Mouse (Mus musculus) CH12.LX (cell line): Measurements from ENCODE around the gene Hist1h2ap.
"Not testable (repeated sequence)": the region's sequence is repeated elsewhere in the genome, so short reads cannot be mapped to it uniquely, and the experiment has no call there.

Experiments used
- CTCF ChIP-seq, 2 experiments: IDR thresholded peaks in 1 of 2; conservative IDR thresholded peaks in 1 of 2; 2 replicates each; pipeline ENCODE4 v1.5.1; 2011 to 2012; ENCODE audit warnings: low read depth in 2 of 2, low read length in 2 of 2, improper control_type of control experiment in 1 of 2, inconsistent platforms in 1 of 2, mild to moderate bottlenecking in 1 of 2, moderate library complexity in 1 of 2
- ELF1 ChIP-seq: IDR thresholded peaks from 2 replicates; pipeline ENCODE4 v1.6.1; 2014; ENCODE audit warnings: low read depth, mild to moderate bottlenecking, inconsistent platforms, low read length, improper control_type of control experiment
- MAFK ChIP-seq: IDR thresholded peaks from 2 replicates; pipeline ENCODE4 v1.6.1; 2011; ENCODE audit warnings: low read length, improper control_type of control experiment; ENCODE audit not compliant: insufficient replicate concordance
- MAX ChIP-seq: IDR thresholded peaks from 2 replicates; pipeline ENCODE4 v1.6.1; 2011; ENCODE audit warnings: low read length, improper control_type of control experiment
- MYC ChIP-seq: IDR thresholded peaks from 2 replicates; pipeline ENCODE4 v1.6.1; 2011; ENCODE audit warnings: low read depth, mild to moderate bottlenecking, improper control_type of control experiment, low read length
- POLR2A ChIP-seq: IDR thresholded peaks from 2 replicates; pipeline ENCODE4 v1.6.1; 2011; ENCODE audit warnings: low read depth, mild to moderate bottlenecking, improper control_type of control experiment, low read length
- RAD21 ChIP-seq: IDR thresholded peaks from 2 replicates; pipeline ENCODE4 v1.6.1; 2011; ENCODE audit warnings: low read depth, mild to moderate bottlenecking, low read length, improper control_type of control experiment, moderate library complexity
- USF1 ChIP-seq: IDR thresholded peaks from 2 replicates; pipeline ENCODE4 v1.6.1; 2014; ENCODE audit warnings: low read depth, mild to moderate bottlenecking, inconsistent platforms, low read length, improper control_type of control experiment

DNA sequence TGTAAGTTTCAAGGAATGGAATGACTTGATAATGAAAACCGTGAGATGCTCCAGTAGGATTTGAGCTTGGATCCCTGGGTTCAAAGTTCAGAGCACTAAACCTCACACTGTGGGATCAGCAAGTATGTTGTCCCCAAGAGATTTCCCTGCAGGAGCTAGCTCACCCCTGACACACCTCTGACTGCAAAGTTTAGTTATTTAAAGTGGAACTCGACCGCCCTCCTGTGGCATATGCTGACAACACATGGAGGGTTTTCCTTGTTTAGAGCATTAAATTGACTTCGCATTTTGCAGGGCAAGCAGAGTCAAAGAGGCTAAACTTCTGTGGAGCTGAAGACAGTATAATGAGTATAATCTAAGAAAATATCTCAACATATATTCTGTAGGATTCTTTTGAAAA, 30.2 kb downstream of the Hist1h2ap start:
- not testable (repeated sequence) for TF ChIP-seq RAD21; MAX; MYC; POLR2A; ELF1; USF1; MAFK; CTCF (conservative IDR thresholded peaks at IDR 0.05 in 1 of 2, IDR thresholded peaks at IDR 0.05 in 1 of 2; ENCODE audit: low read depth in 2 of 2, low read length in 2 of 2)
